Mouse (Mus musculus) intestine, postnatal 0 days (tissue): ENCODE data around the gene Gm20716. TPM values are rescaled to one million over a fixed set of nuclear protein-coding genes. Genes with fewer than 3 reads are reported as not detected.
A peak's percentile ranks its signal among the peaks of the same experiment; 100 is the strongest.

ENCODE experiments used
- ATAC-seq: fragments of 200-750 bp; cut with Nextera tagmentation; 2 replicates; pipeline ENCODE4 v1.8.0; 2017; ENCODE audit warnings: mild to moderate bottlenecking, moderate TSS enrichment, moderate library complexity
- H3K27ac ChIP-seq: fragments of 300-500 bp; sonication (generic); 2 replicates; pipeline ENCODE4 v1.5.1; 2014; ENCODE audit warnings: mild to moderate bottlenecking, low read depth, low read length, moderate library complexity
- H3K27me3 ChIP-seq: fragments of 300-500 bp; sonication (generic); replicated peaks from 2 replicates; pipeline ENCODE4 v1.6.1; 2014; ENCODE audit warnings: low read length, mixed read lengths; ENCODE audit not compliant: control insufficient read depth, insufficient read depth
- H3K36me3 ChIP-seq: fragments of 300-500 bp; sonication (generic); 2 replicates; pipeline ENCODE4 v1.6.1; 2014; ENCODE audit warnings: mild to moderate bottlenecking, moderate library complexity; ENCODE audit not compliant: control insufficient read depth, insufficient read depth
- H3K4me1 ChIP-seq: fragments of 300-500 bp; sonication (generic); replicated peaks from 2 replicates; pipeline ENCODE4 v1.6.1; 2014; ENCODE audit warnings: antibody characterized with exemption, low read length, mixed read lengths; ENCODE audit not compliant: control insufficient read depth, insufficient read depth
- H3K4me2 ChIP-seq: fragments of 300-500 bp; sonication (generic); replicated peaks from 2 replicates; pipeline ENCODE4 v1.6.1; 2014; ENCODE audit warnings: low read depth, mild to moderate bottlenecking, moderate library complexity
- H3K4me3 ChIP-seq: fragments of 300-500 bp; sonication (generic); 2 replicates; pipeline ENCODE4 v1.5.1; 2014; ENCODE audit warnings: low read depth, low read length
- H3K9ac ChIP-seq: fragments of 300-500 bp; sonication (generic); 2 replicates; pipeline ENCODE4 v1.6.1; 2014; ENCODE audit warnings: mild to moderate bottlenecking, low read depth, low read length
- H3K9me3 ChIP-seq: fragments of 300-500 bp; sonication (generic); 2 replicates; pipeline ENCODE4 v1.6.1; 2016; ENCODE audit warnings: mixed run types; ENCODE audit not compliant: control insufficient read depth
- CTCF ChIP-seq: sonication (generic); IDR thresholded peaks from 2 replicates; pipeline ENCODE4 v1.5.1; 2016; ENCODE audit warnings: low read depth, mild to moderate bottlenecking, control low read depth, antibody characterized with exemption, moderate library complexity
- WGBS: fragments of 180-500 bp; shearing (Covaris S2); extraction: QIAGEN DNeasy Blood & Tissue Kit; methylation state at CpG from one replicate; pipeline ENCODE4 v1.1.7; 2014; 5-methylcytosine and 5-hydroxymethylcytosine counted together
- polyA plus RNA-seq: library from polyadenylated mRNA; unstranded; fragments of >200 nt; fragmentation: Nextera tagmentation; extraction: Ambion mirVana; gene quantifications from 2 replicates; pipeline ENCODE4 v1.2.1, GENCODE M21; 2015

Gm20716 gene
- polyA plus RNA-seq, 1 experiment from 2014 or later = 4.8 TPM

DNA sequence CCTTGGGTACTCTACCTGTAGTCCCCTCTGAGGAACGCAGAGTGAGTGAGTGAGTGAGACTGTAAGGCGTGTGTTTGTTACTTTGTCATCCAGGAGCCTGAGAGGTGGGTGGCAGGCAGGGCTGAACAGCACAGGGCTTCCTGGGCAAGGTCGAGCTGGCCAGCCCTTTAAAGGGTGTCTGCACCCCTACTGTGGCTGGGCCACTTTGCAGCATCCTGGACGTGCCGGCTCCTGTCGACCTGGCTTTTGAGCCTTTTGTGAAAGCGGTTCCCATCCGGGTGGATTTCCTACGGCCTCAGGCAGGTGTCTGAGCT lies 60.4 kb downstream of the Gm20716 start:
- no peak for TF ChIP-seq CTCF

DNA sequence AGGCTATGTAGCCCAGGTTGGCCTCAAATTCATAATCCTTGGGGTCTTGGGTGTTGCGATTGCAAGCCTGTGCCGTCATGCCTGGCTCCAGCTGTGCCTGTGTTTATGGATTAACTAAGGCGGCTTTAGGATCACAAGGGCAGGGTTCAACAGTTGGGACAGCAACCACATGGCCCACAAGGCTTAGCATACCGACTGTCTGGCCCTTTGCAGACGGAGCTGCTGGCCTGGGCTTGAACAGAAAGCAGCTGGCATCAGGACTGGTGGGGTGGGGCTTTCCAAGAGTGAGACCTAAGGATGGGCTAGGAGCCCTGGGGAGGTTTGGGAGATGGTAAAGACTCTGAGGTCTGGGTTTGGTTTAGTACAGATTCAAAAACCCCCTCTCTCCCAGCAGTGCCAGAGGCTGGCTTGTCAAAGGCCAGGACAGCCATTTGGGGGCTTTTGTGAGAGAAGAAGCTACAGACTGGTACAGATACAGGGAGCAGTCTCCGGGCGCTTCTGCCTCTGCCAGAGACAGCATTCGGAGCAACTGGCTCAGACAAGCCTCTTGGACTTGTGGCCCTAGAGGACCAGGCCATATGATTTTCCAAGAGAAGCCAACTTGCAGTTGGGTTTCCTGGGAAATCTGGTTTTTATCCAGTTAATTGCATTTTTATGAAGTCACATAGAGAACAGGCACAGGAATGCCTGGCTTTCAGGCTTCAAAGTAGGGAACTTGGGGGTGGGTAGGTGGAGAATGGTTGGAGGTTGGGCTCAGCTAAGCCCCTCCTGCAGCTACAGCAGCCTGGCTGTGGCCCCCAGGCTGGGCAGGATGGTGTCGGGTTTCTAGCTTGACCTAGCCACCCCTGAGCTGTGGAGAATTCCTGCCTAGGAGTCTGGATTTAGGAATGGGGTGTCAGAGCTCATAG lies 61.0 kb downstream of the Gm20716 start:
- no peak overlapping the region for H3K9ac ChIP-seq
- WGBS = 56% methylated on average over 9 of the region's 9 CpGs
- peak overlapping the region; percentile 62 for H3K4me2 ChIP-seq
- H3K27ac ChIP-seq = no peak overlapping the region
- no peaks in the 10 kb centered on the region for H3K36me3 ChIP-seq
- TF ChIP-seq CTCF = no peak
- H3K4me1 ChIP-seq = no peaks in the 10 kb centered on the region; the same call in 1 of the 2 replicates
- no peaks in the 10 kb centered on the region for H3K27me3 ChIP-seq
- H3K4me3 ChIP-seq = peak overlapping the region; percentile 13; the same call in 1 of the 2 replicates
- no peaks in the 10 kb centered on the region for H3K9me3 ChIP-seq
- no peak for ATAC-seq

More for the DNA sequence above, 60.4 kb downstream of the Gm20716 start:
- no peaks in the 10 kb centered on the region for H3K9me3 ChIP-seq
- peak overlapping the region; percentile 13 for H3K4me3 ChIP-seq
- H3K4me1 ChIP-seq = no peaks in the 10 kb centered on the region; the same call in 1 of the 2 replicates
- WGBS = 15% methylated on average over 9 of the region's 9 CpGs
- H3K36me3 ChIP-seq = no peaks in the 10 kb centered on the region
- peak overlapping the region; percentile 62 for H3K4me2 ChIP-seq
- peak; percentile 10; the same call in 1 of the 2 replicates for ATAC-seq
- H3K27ac ChIP-seq = peak overlapping the region; percentile 46; the same call in 1 of the 2 replicates
- no peak overlapping the region for H3K9ac ChIP-seq
- no peaks in the 10 kb centered on the region for H3K27me3 ChIP-seq

DNA sequence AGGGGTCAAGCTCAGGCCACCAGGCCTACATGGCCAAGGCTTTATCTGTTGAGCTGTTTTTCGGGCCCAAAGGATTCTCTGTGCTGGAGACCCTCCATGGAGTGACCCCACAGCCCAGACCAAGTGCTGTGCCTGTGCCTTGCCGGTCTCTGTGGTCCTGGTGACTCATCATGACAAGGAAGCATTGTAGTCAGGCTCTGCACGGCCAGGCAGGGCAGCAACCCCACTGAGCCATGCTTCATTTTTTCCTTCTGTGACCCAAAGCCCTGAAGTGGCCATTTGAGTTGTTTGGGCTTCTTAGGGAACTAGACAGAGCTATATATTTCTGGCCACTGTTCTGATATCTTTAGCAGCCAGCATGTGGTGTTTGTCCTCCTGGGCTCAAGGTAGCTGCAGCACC lies 62.4 kb downstream of the Gm20716 start:
- WGBS = 54% methylated on average over 3 of the region's 3 CpGs
- ATAC-seq = no peak
- Histone ChIP-seq H3K36me3 (no peaks in the 10 kb centered on the region), H3K4me3 (no peak overlapping the region), H3K4me1 (no peaks in the 10 kb centered on the region; the same call in 1 of the 2 replicates), H3K4me2 (no peak overlapping the region), H3K27me3 (no peaks in the 10 kb centered on the region), H3K9me3 (no peaks in the 10 kb centered on the region), H3K9ac (no peak overlapping the region), H3K27ac (no peak overlapping the region)
- no peak for TF ChIP-seq CTCF

DNA sequence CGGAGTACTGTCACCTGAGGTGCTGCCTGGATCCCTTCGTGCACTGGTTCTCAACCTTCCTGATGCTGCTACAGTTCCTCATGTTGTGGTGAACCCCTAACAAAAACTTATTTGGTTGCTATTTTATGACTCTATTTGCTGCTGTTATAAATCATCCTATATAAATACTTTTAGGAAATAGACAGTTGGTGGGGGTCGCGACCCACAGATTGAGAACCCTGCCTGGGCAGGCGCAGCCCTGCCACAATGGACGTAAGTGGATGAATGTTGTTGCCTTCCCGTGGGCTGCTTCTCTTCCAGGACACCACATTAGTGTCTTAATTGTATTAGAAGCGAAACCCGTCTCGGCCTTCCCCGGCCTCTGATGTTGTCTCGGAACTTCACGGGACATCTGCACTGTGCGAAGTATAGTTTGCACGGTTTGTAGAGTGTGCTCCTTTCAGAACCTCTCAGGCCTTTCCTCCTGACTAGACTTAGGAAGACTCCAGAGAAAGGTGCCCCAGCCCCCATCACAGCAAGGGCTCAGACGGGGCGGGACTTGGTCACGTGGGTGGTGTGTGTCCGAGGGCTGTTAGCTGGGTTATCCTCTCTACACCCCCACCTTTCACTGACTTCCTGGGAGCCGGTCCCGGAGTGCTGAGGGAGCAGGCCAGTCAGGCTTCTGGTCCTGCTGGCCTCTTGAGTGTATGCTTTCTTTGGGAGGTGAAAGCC lies 63.3 kb downstream of the Gm20716 start:
- Histone ChIP-seq H3K27me3 (no peaks in the 10 kb centered on the region), H3K4me2 (no peak overlapping the region), H3K27ac (no peak overlapping the region), H3K9me3 (no peaks in the 10 kb centered on the region), H3K4me1 (no peaks in the 10 kb centered on the region; the same call in none of the 2 replicates), H3K4me3 (no peak overlapping the region), H3K9ac (no peak overlapping the region), H3K36me3 (no peaks in the 10 kb centered on the region)
- TF ChIP-seq CTCF = no peak
- no peak for ATAC-seq
- 42% methylated on average over 21 of the region's 21 CpGs for WGBS

DNA sequence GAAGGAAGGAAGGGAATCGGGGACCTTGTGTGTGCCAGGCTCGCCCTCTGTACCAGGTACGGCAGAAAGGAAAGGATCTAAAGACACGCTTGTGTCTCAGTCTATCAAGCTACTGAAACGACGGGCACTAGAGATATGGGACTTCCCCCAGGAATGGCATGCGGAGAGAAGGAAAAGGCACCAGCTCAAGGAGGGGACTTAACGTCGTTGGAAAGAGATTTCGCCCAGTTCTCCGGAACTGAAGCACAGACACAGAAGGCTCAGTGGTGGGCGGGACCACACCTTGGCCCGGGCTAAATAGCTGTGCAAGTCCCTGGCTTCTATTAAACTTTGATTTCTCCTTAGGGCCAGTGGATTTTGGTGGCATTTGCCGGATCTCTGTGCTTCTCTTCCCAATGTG lies 68.2 kb downstream of the Gm20716 start:
- peak overlapping the region; percentile 65 for H3K4me2 ChIP-seq
- H3K36me3 ChIP-seq = no peaks in the 10 kb centered on the region
- H3K27me3 ChIP-seq = no peaks in the 10 kb centered on the region
- no peaks in the 10 kb centered on the region; the same call in none of the 2 replicates for H3K4me1 ChIP-seq
- no peak overlapping the region for H3K27ac ChIP-seq
- peak overlapping the region; percentile 24 for H3K4me3 ChIP-seq
- H3K9ac ChIP-seq = peak overlapping the region; percentile 22; the same call in 1 of the 2 replicates
- no peak for ATAC-seq
- no peak for TF ChIP-seq CTCF
- WGBS = 7% methylated on average over 14 of the region's 14 CpGs
- H3K9me3 ChIP-seq = no peaks in the 10 kb centered on the region

DNA sequence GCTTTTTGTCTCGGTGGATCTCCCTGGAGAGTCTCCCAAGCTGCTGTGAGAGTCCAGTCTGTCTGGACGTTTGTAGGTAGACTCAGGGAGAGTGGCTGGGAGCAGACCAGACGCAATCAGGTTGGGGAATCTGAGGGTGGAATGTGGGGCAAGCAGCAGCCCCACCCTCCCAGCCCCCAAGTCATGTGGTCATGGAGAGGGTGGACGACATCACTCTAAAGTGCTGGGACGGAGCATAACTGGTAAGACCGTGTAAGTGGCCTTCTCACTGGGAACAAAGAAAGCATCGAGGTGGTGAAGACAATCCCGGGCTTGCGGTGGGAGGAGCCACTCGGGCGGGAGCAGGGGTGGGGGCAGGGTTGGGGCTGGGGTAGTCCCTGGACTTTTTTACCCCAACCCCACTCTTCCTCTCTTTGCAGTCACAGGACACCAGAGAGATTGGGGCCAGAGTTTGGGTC lies 68.6 kb downstream of the Gm20716 start:
- no peaks in the 10 kb centered on the region; the same call in none of the 2 replicates for H3K4me1 ChIP-seq
- H3K4me3 ChIP-seq = peak overlapping the region; percentile 24
- H3K9ac ChIP-seq = peak overlapping the region; percentile 22; the same call in 1 of the 2 replicates
- no peak overlapping the region for H3K27ac ChIP-seq
- WGBS = 11% methylated on average over 11 of the region's 11 CpGs
- H3K27me3 ChIP-seq = no peaks in the 10 kb centered on the region
- H3K4me2 ChIP-seq = peak overlapping the region; percentile 65
- 0 out of 2 replicates have a peak, but pooled peaks have one; percentile 17 for ATAC-seq
- H3K36me3 ChIP-seq = no peaks in the 10 kb centered on the region
- no peak for TF ChIP-seq CTCF
- no peaks in the 10 kb centered on the region for H3K9me3 ChIP-seq
